Mouse (Mus musculus): ENCODE measurements around the gene Gm20388. TPM values are rescaled to one million over a fixed set of nuclear protein-coding genes. Genes with fewer than 3 reads are reported as not detected.

The Gm20388 gene
- polyA plus RNA-seq, 1 experiment from 2014 or later: not detected

DNA sequence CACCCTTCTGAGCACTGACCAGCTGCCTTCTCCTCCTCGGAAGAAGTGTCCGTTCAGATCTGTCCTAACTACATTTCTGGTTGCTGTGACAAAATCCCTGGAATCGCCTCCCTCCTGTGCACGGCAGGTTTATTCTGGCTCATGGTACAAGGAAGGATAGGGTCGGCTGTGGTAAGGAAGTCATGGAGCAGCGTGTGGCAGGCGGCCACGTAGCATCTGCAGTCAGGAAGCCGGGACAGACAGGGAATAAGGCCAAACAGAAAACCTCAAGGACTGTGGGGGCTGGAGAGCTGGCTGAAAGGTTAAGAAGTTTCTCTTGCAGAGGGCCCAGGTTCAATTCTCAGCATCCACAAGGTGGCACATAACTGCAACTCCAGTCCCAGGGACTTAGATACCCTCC lies 2271.3 kb downstream of the Gm20388 start:
- ATAC-seq (ENCODE audit: insufficient number of reproducible peaks, low FRiP score, low TSS enrichment, low read depth): no peak
- H3K36me3 ChIP-seq (ENCODE audit: control insufficient read depth, insufficient read depth, low read length): no peaks in the 10 kb centered on the region
- no peak overlapping the region for H3K4me2 ChIP-seq (ENCODE audit: low read depth, severe bottlenecking)
- no peak overlapping the region for H3K27ac ChIP-seq (replicated peaks; ENCODE audit: low read depth, low read length)
- H3K9me3 ChIP-seq (ENCODE audit: control insufficient read depth, low read length): no peaks in the 10 kb centered on the region
- no peak for DNase-seq (ENCODE audit: low spot score)
- no peak overlapping the region for H3K4me3 ChIP-seq (ENCODE audit: low read depth, low read length)
- peaks cover 7% of the 10 kb centered on the region; the same call in 1 of the 2 replicates for H3K4me1 ChIP-seq (ENCODE audit: control insufficient read depth, insufficient read depth, low read length)
- WGBS: 53% methylated on average over 9 of the region's 9 CpGs
- 0 out of 2 replicates have a peak, but pooled peaks cover 4% of the 10 kb centered on the region for H3K27me3 ChIP-seq (ENCODE audit: control insufficient read depth, insufficient read depth, low read length)
- no peak overlapping the region for H3K9ac ChIP-seq (ENCODE audit: low read length)

GRCm38 (mm10) chr8:122186363-122186974 lies 2275.8 kb downstream of the Gm20388 start:
- no peak for DNase-seq (ENCODE audit: low spot score)
- Histone ChIP-seq H3K4me1 (ENCODE audit: control insufficient read depth, insufficient read depth, low read length) (peaks cover 11% of the 10 kb centered on the region; the same call in 1 of the 2 replicates), H3K9me3 (ENCODE audit: control insufficient read depth, low read length) (no peaks in the 10 kb centered on the region), H3K27me3 (ENCODE audit: control insufficient read depth, insufficient read depth, low read length) (0 out of 2 replicates have a peak, but pooled peaks cover 2% of the 10 kb centered on the region), H3K36me3 (ENCODE audit: control insufficient read depth, insufficient read depth, low read length) (no peaks in the 10 kb centered on the region), H3K4me2 (ENCODE audit: low read depth, severe bottlenecking) (no peak overlapping the region), H3K27ac (replicated peaks; ENCODE audit: low read depth, low read length) (no peak overlapping the region), H3K4me3 (ENCODE audit: low read depth, low read length) (no peak overlapping the region), H3K9ac (ENCODE audit: low read length) (no peak overlapping the region)
- WGBS: 89% methylated on average over 19 of the region's 19 CpGs
- ATAC-seq (ENCODE audit: insufficient number of reproducible peaks, low FRiP score, low TSS enrichment, low read depth): no peak

- Histone ChIP-seq H3K27me3 (ENCODE audit: control insufficient read depth, insufficient read depth, low read length) (no peaks in the 10 kb centered on the region), H3K4me2 (ENCODE audit: low read depth, severe bottlenecking) (no peak overlapping the region), H3K9ac (ENCODE audit: low read length) (no peak overlapping the region), H3K9me3 (ENCODE audit: control insufficient read depth, low read length) (no peaks in the 10 kb centered on the region), H3K36me3 (ENCODE audit: control insufficient read depth, insufficient read depth, low read length) (no peaks in the 10 kb centered on the region), H3K27ac (replicated peaks; ENCODE audit: low read depth, low read length) (no peak overlapping the region), H3K4me3 (ENCODE audit: low read depth, low read length) (no peak overlapping the region), H3K4me1 (ENCODE audit: control insufficient read depth, insufficient read depth, low read length) (peaks cover 11% of the 10 kb centered on the region; the same call in 1 of the 2 replicates)
- no peak for ATAC-seq (ENCODE audit: insufficient number of reproducible peaks, low FRiP score, low TSS enrichment, low read depth)
- WGBS: 82% methylated on average over 4 of the region's 4 CpGs
- DNase-seq (ENCODE audit: low spot score): no peak
Measured at GRCm38 (mm10) chr8:122187271-122187670, 2276.6 kb downstream of the Gm20388 start.

- no peak for ATAC-seq (ENCODE audit: insufficient number of reproducible peaks, low FRiP score, low TSS enrichment, low read depth)
- no peak overlapping the region for H3K4me3 ChIP-seq (ENCODE audit: low read depth, low read length)
- H3K4me2 ChIP-seq (ENCODE audit: low read depth, severe bottlenecking): no peak overlapping the region
- no peak overlapping the region for H3K27ac ChIP-seq (replicated peaks; ENCODE audit: low read depth, low read length)
- H3K9me3 ChIP-seq (ENCODE audit: control insufficient read depth, low read length): no peaks in the 10 kb centered on the region
- peak overlapping the region; percentile 8; the same call in 1 of the 2 replicates for H3K9ac ChIP-seq (ENCODE audit: low read length)
- no peaks in the 10 kb centered on the region for H3K36me3 ChIP-seq (ENCODE audit: control insufficient read depth, insufficient read depth, low read length)
- WGBS: 21% methylated on average over 16 of the region's 16 CpGs
- peaks cover 14% of the 10 kb centered on the region; the same call in 1 of the 2 replicates for H3K4me1 ChIP-seq (ENCODE audit: control insufficient read depth, insufficient read depth, low read length)
- H3K27me3 ChIP-seq (ENCODE audit: control insufficient read depth, insufficient read depth, low read length): no peaks in the 10 kb centered on the region
- peak; percentile 47 for DNase-seq (ENCODE audit: low spot score)
Measured at GRCm38 (mm10) chr8:122190349-122191053, 2279.9 kb downstream of the Gm20388 start.

DNA sequence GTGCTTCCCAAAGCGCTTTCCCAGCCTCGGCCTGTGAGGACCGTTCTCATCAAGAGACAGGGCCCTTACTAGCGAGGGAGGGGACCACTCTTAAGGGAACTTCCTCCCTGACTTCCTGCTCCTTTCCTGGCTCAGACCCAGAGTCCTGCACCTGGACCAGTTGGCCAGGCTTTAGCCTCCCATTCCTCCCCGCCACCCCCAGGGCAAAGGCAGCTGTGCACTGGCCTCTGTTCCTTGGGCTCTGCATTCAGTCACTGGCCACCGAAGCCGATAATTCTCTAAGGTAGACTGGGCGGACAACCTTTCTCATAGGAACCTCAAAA lies 2280.4 kb downstream of the Gm20388 start:
- 48% methylated on average over 8 of the region's 8 CpGs for WGBS
- Histone ChIP-seq H3K4me3 (ENCODE audit: low read depth, low read length) (no peak overlapping the region), H3K9ac (ENCODE audit: low read length) (peak overlapping the region; percentile 8; the same call in 1 of the 2 replicates), H3K9me3 (ENCODE audit: control insufficient read depth, low read length) (no peaks in the 10 kb centered on the region), H3K4me1 (ENCODE audit: control insufficient read depth, insufficient read depth, low read length) (peaks cover 14% of the 10 kb centered on the region; the same call in 1 of the 2 replicates), H3K36me3 (ENCODE audit: control insufficient read depth, insufficient read depth, low read length) (no peaks in the 10 kb centered on the region), H3K27me3 (ENCODE audit: control insufficient read depth, insufficient read depth, low read length) (no peaks in the 10 kb centered on the region), H3K27ac (replicated peaks; ENCODE audit: low read depth, low read length) (no peak overlapping the region), H3K4me2 (ENCODE audit: low read depth, severe bottlenecking) (no peak overlapping the region)
- DNase-seq (ENCODE audit: low spot score): no peak
- no peak for ATAC-seq (ENCODE audit: insufficient number of reproducible peaks, low FRiP score, low TSS enrichment, low read depth)

- WGBS: 79% methylated on average over 5 of the region's 5 CpGs
- no peaks in the 10 kb centered on the region for H3K9me3 ChIP-seq (ENCODE audit: control insufficient read depth, low read length)
- ATAC-seq (ENCODE audit: insufficient number of reproducible peaks, low FRiP score, low TSS enrichment, low read depth): no peak
- H3K27ac ChIP-seq (replicated peaks; ENCODE audit: low read depth, low read length): no peak overlapping the region
- H3K4me3 ChIP-seq (ENCODE audit: low read depth, low read length): no peak overlapping the region
- H3K27me3 ChIP-seq (ENCODE audit: control insufficient read depth, insufficient read depth, low read length): no peaks in the 10 kb centered on the region
- H3K4me1 ChIP-seq (ENCODE audit: control insufficient read depth, insufficient read depth, low read length): peaks cover 14% of the 10 kb centered on the region; the same call in 1 of the 2 replicates
- H3K9ac ChIP-seq (ENCODE audit: low read length): no peak overlapping the region
- no peak overlapping the region for H3K4me2 ChIP-seq (ENCODE audit: low read depth, severe bottlenecking)
- H3K36me3 ChIP-seq (ENCODE audit: control insufficient read depth, insufficient read depth, low read length): no peaks in the 10 kb centered on the region
- no peak for DNase-seq (ENCODE audit: low spot score)
Measured at GRCm38 (mm10) chr8:122192771-122193170, 2282.1 kb downstream of the Gm20388 start.

GRCm38 (mm10) chr8:122193521-122193920 lies 2282.9 kb downstream of the Gm20388 start:
- H3K27me3 ChIP-seq (ENCODE audit: control insufficient read depth, insufficient read depth, low read length): no peaks in the 10 kb centered on the region
- no peak overlapping the region for H3K4me2 ChIP-seq (ENCODE audit: low read depth, severe bottlenecking)
- H3K9me3 ChIP-seq (ENCODE audit: control insufficient read depth, low read length): no peaks in the 10 kb centered on the region
- no peak overlapping the region for H3K9ac ChIP-seq (ENCODE audit: low read length)
- no peaks in the 10 kb centered on the region for H3K36me3 ChIP-seq (ENCODE audit: control insufficient read depth, insufficient read depth, low read length)
- H3K27ac ChIP-seq (replicated peaks; ENCODE audit: low read depth, low read length): no peak overlapping the region
- DNase-seq (ENCODE audit: low spot score) (no peak), ATAC-seq (ENCODE audit: insufficient number of reproducible peaks, low FRiP score, low TSS enrichment, low read depth) (no peak)
- peaks cover 14% of the 10 kb centered on the region; the same call in 1 of the 2 replicates for H3K4me1 ChIP-seq (ENCODE audit: control insufficient read depth, insufficient read depth, low read length)
- 67% methylated on average over 11 of the region's 11 CpGs for WGBS
- no peak overlapping the region for H3K4me3 ChIP-seq (ENCODE audit: low read depth, low read length)

- peaks cover 14% of the 10 kb centered on the region; the same call in 1 of the 2 replicates for H3K4me1 ChIP-seq (ENCODE audit: control insufficient read depth, insufficient read depth, low read length)
- no peak overlapping the region for H3K9ac ChIP-seq (ENCODE audit: low read length)
- ATAC-seq (ENCODE audit: insufficient number of reproducible peaks, low FRiP score, low TSS enrichment, low read depth) (no peak), DNase-seq (ENCODE audit: low spot score) (no peak)
- H3K4me2 ChIP-seq (ENCODE audit: low read depth, severe bottlenecking): no peak overlapping the region
- no peaks in the 10 kb centered on the region for H3K36me3 ChIP-seq (ENCODE audit: control insufficient read depth, insufficient read depth, low read length)
- H3K9me3 ChIP-seq (ENCODE audit: control insufficient read depth, low read length): no peaks in the 10 kb centered on the region
- 78% methylated on average over 7 of the region's 8 CpGs for WGBS
- H3K4me3 ChIP-seq (ENCODE audit: low read depth, low read length): no peak overlapping the region
- H3K27me3 ChIP-seq (ENCODE audit: control insufficient read depth, insufficient read depth, low read length): no peaks in the 10 kb centered on the region
- no peak overlapping the region for H3K27ac ChIP-seq (replicated peaks; ENCODE audit: low read depth, low read length)
Measured at GRCm38 (mm10) chr8:122194396-122194795, 2283.8 kb downstream of the Gm20388 start.
